Mouse (Mus musculus): ENCODE measurements around the gene Armh3. TPM values are rescaled to one million over a fixed set of nuclear protein-coding genes. Genes with fewer than 3 reads are reported as not detected.

The Armh3 gene
- polyA plus RNA-seq, 1 experiment from 2014 or later: 21.4 TPM

GRCm38 (mm10) chr19:46041933-46042475 is 43.7 kb upstream of the Armh3 start:
- no peaks in the 10 kb centered on the region for H3K9me3 ChIP-seq (ENCODE audit: control insufficient read depth, low read length)
- 0 out of 2 replicates have a peak, but pooled peaks have one; percentile 12 for ATAC-seq

GRCm38 (mm10) chr19:46041299-46041932 is 43.1 kb upstream of the Armh3 start:
- no peak for ATAC-seq
- WGBS: 13% methylated on average over 7 of the region's 7 CpGs
- peak overlapping the region; percentile 41 for H3K4me3 ChIP-seq (ENCODE audit: low read length)

More at GRCm38 (mm10) chr19:46041933-46042475, 43.7 kb upstream of the Armh3 start:
- H3K4me3 ChIP-seq (ENCODE audit: low read length): peak overlapping the region; percentile 41
- H3K4me1 ChIP-seq (ENCODE audit: control insufficient read depth, insufficient read depth, low read depth, low read length): peaks cover 70% of the 10 kb centered on the region
- peak overlapping the region; percentile 88 for H3K4me2 ChIP-seq (ENCODE audit: low read length)
- H3K27me3 ChIP-seq (replicated peaks; ENCODE audit: control insufficient read depth, insufficient read depth, low read length): no peaks in the 10 kb centered on the region
- peak overlapping the region; percentile 85 for H3K27ac ChIP-seq (ENCODE audit: low read depth, low read length)
- H3K36me3 ChIP-seq (ENCODE audit: control insufficient read depth, insufficient read depth, low read length): no peaks in the 10 kb centered on the region
- peak overlapping the region; percentile 70 for H3K9ac ChIP-seq (ENCODE audit: low read depth, low read length)
- WGBS: 0% methylated on average over 11 of the region's 14 CpGs

DNA sequence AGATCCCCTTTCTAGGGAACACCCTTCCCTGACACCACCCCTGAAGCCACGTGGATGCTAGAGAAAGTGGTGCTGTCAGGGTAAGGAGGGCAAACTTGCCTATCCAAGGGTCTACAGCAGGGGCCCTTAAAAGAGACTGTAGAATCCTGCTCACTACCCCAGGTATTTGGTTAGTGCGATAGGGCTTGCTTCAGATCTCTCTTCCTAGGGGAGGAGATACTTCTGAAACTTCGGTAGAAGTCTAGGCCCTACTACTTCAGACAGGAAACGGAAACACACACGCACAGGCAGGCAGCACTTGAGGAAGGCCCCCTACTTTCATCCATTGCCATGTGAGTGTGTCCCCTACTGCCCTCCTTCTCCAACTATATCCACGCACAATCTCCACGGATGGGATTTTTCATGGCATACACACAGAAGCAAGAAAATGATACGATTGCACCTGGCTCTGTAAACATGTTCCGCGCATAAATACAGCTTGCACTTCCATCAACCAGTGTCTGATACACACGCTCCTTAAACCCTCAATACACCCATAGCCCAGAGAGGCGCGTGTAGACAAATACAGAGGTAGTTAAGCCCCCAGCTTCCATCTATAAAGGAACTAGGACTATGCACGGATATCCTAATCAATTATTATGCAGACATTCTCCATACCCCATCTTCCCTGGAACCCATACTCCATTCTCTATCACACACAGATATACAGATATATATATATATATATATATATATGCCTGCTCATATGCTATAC is 42.0 kb upstream of the Armh3 start:
- 37% methylated on average over 14 of the region's 14 CpGs for WGBS
- H3K36me3 ChIP-seq (ENCODE audit: control insufficient read depth, insufficient read depth, low read length): peaks cover 8% of the 10 kb centered on the region
- peak overlapping the region; percentile 84 for H3K27ac ChIP-seq (ENCODE audit: low read depth, low read length)
- H3K4me1 ChIP-seq (ENCODE audit: control insufficient read depth, insufficient read depth, low read depth, low read length): peaks cover 68% of the 10 kb centered on the region
- ATAC-seq: no peak
- H3K9me3 ChIP-seq (ENCODE audit: control insufficient read depth, low read length): no peaks in the 10 kb centered on the region
- peak overlapping the region; percentile 72 for H3K4me3 ChIP-seq (ENCODE audit: low read length)
- H3K9ac ChIP-seq (ENCODE audit: low read depth, low read length): peak overlapping the region; percentile 84; the same call in 1 of the 2 replicates
- peak overlapping the region; percentile 92 for H3K4me2 ChIP-seq (ENCODE audit: low read length)
- no peaks in the 10 kb centered on the region for H3K27me3 ChIP-seq (replicated peaks; ENCODE audit: control insufficient read depth, insufficient read depth, low read length)

More at GRCm38 (mm10) chr19:46041299-46041932, 43.1 kb upstream of the Armh3 start:
- H3K27me3 ChIP-seq (replicated peaks; ENCODE audit: control insufficient read depth, insufficient read depth, low read length): no peaks in the 10 kb centered on the region
- no peaks in the 10 kb centered on the region for H3K9me3 ChIP-seq (ENCODE audit: control insufficient read depth, low read length)
- peak overlapping the region; percentile 70 for H3K9ac ChIP-seq (ENCODE audit: low read depth, low read length)
- H3K4me1 ChIP-seq (ENCODE audit: control insufficient read depth, insufficient read depth, low read depth, low read length): peaks cover 71% of the 10 kb centered on the region
- no peaks in the 10 kb centered on the region for H3K36me3 ChIP-seq (ENCODE audit: control insufficient read depth, insufficient read depth, low read length)
- H3K27ac ChIP-seq (ENCODE audit: low read depth, low read length): peak overlapping the region; percentile 85
- H3K4me2 ChIP-seq (ENCODE audit: low read length): peak overlapping the region; percentile 88

- Histone ChIP-seq H3K27ac (ENCODE audit: low read depth, low read length) (peak overlapping the region; percentile 84), H3K9ac (ENCODE audit: low read depth, low read length) (peak overlapping the region; percentile 84), H3K9me3 (ENCODE audit: control insufficient read depth, low read length) (no peaks in the 10 kb centered on the region), H3K27me3 (replicated peaks; ENCODE audit: control insufficient read depth, insufficient read depth, low read length) (no peaks in the 10 kb centered on the region), H3K4me3 (ENCODE audit: low read length) (peak overlapping the region; percentile 72), H3K4me1 (ENCODE audit: control insufficient read depth, insufficient read depth, low read depth, low read length) (peaks cover 68% of the 10 kb centered on the region), H3K36me3 (ENCODE audit: control insufficient read depth, insufficient read depth, low read length) (peaks cover 17% of the 10 kb centered on the region), H3K4me2 (ENCODE audit: low read length) (peak overlapping the region; percentile 92)
- ATAC-seq: peak; percentile 79
- WGBS: 2% methylated on average over 28 of the region's 30 CpGs
Measured at GRCm38 (mm10) chr19:46039478-46039877, 41.2 kb upstream of the Armh3 start.

DNA sequence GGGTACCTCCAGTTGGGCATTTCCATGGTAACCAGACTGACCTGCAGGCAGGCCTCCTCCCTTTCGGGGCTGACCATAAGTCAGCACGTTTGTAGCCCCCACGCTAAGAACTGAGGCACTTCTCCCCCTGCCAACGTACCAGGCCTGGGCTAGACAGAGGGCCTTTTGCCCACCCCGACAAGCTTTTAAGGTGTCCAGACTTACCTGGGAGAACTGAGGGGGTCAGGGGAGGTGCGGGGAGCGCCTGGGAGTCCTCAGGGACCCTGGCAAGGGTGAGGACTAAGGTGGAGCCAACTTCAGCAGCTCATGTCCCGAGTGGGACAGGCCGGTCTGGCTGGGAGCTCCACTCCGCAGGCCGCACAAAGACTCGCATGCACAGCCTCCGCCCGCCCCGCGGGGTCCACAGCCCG is 40.6 kb upstream of the Armh3 start:
- Histone ChIP-seq H3K4me1 (ENCODE audit: control insufficient read depth, insufficient read depth, low read depth, low read length) (peaks cover 63% of the 10 kb centered on the region), H3K4me3 (ENCODE audit: low read length) (peak overlapping the region; percentile 72), H3K36me3 (ENCODE audit: control insufficient read depth, insufficient read depth, low read length) (peaks cover 23% of the 10 kb centered on the region), H3K27me3 (replicated peaks; ENCODE audit: control insufficient read depth, insufficient read depth, low read length) (no peaks in the 10 kb centered on the region), H3K4me2 (ENCODE audit: low read length) (peak overlapping the region; percentile 92), H3K9ac (ENCODE audit: low read depth, low read length) (peak overlapping the region; percentile 84), H3K9me3 (ENCODE audit: control insufficient read depth, low read length) (no peaks in the 10 kb centered on the region), H3K27ac (ENCODE audit: low read depth, low read length) (peak overlapping the region; percentile 84)
- peak; percentile 28; the same call in 1 of the 2 replicates for ATAC-seq
- 0% methylated on average over 15 of the region's 17 CpGs for WGBS

DNA sequence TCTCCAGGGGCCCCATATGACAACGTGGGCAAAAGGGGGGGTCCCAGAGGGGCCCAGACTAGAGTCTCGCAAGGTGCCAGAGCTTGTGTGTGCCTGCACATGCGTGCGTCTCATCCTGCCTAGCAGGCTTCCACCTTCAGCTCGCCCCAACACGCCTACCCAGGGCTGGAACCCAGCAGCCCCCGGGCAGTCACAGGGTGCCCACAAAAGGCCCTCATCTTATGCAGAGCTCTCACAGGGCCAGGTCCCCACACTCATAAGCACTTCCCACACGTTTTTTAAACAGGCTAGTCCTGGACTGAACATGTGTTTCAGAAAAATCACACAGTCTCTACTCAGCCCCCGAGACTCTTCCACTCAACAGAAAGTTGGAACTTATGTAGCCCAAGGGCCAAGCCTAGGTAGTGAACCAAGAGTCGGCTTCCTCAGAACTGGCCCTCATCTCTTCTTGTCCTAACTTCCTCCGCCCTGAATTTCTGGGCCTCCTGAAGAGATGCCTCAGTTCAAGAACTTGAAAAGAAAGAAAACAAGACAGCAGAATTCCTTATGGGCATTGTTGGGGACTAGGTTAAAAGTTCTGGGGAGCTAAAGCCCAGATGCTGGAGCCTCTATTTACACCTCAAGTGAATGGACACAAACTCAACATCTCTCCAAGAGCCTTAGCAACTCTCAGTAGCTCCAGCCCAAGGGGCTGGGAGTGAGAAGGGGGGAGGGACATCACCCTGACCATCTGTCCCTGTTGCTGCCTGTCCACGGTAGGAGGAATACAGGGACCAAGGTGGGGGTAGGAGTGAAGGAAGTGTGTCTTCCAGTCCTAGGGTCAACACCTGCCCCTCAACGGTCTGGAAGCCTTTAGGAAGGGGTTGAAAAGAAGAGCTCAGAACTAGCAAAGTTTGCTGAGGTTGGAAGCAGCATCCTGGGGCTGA is 39.9 kb upstream of the Armh3 start:
- Histone ChIP-seq H3K27me3 (replicated peaks; ENCODE audit: control insufficient read depth, insufficient read depth, low read length) (no peaks in the 10 kb centered on the region), H3K27ac (ENCODE audit: low read depth, low read length) (peak overlapping the region; percentile 84), H3K4me1 (ENCODE audit: control insufficient read depth, insufficient read depth, low read depth, low read length) (peaks cover 57% of the 10 kb centered on the region), H3K36me3 (ENCODE audit: control insufficient read depth, insufficient read depth, low read length) (peaks cover 29% of the 10 kb centered on the region), H3K9me3 (ENCODE audit: control insufficient read depth, low read length) (no peaks in the 10 kb centered on the region), H3K4me3 (ENCODE audit: low read length) (peak overlapping the region; percentile 72), H3K9ac (ENCODE audit: low read depth, low read length) (peak overlapping the region; percentile 84), H3K4me2 (ENCODE audit: low read length) (peak overlapping the region; percentile 92)
- WGBS: 5% methylated on average over 13 of the region's 13 CpGs
- ATAC-seq: no peak

DNA sequence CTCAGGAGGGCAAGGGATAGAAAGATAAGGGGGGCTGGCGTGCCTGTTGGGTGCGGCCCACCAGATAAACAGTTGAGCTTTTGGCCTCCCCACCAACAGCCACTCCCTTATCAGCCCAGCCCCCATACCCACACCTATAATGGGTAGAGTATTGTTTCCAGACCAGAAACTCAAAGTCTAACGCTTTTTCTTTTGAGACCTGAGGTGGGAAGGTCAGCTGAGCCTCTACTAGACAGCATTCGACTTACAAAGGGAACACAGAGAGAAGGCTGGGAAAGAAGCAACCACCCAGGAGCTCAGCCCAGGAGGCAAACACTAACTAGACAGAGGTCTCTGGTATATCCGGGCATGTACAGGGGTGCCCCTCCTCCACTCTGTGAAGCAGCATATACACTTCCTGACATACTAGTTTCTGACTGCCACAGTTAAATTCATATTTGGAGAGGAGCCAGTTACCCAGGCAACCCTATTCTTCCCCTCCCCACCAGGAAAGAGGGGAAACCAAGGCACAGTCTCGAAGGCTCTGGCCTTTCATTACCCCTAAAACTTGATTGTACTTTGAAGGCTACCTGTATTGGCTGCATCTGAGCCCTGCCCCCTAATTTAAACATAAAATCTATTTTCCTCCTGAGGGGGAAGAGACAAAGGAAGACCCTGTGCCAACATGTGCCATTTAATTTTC is 39.1 kb upstream of the Armh3 start:
- ATAC-seq: no peak
- 11% methylated on average over 6 of the region's 6 CpGs for WGBS
- peak overlapping the region; percentile 72 for H3K4me3 ChIP-seq (ENCODE audit: low read length)
- peak overlapping the region; percentile 40 for H3K27ac ChIP-seq (ENCODE audit: low read depth, low read length)
- H3K9ac ChIP-seq (ENCODE audit: low read depth, low read length): peak overlapping the region; percentile 84
- peak overlapping the region; percentile 92 for H3K4me2 ChIP-seq (ENCODE audit: low read length)
- peaks cover 32% of the 10 kb centered on the region for H3K36me3 ChIP-seq (ENCODE audit: control insufficient read depth, insufficient read depth, low read length)
- H3K27me3 ChIP-seq (replicated peaks; ENCODE audit: control insufficient read depth, insufficient read depth, low read length): no peaks in the 10 kb centered on the region
- H3K9me3 ChIP-seq (ENCODE audit: control insufficient read depth, low read length): no peaks in the 10 kb centered on the region
- H3K4me1 ChIP-seq (ENCODE audit: control insufficient read depth, insufficient read depth, low read depth, low read length): peaks cover 49% of the 10 kb centered on the region
